In the genomic region with DNA sequence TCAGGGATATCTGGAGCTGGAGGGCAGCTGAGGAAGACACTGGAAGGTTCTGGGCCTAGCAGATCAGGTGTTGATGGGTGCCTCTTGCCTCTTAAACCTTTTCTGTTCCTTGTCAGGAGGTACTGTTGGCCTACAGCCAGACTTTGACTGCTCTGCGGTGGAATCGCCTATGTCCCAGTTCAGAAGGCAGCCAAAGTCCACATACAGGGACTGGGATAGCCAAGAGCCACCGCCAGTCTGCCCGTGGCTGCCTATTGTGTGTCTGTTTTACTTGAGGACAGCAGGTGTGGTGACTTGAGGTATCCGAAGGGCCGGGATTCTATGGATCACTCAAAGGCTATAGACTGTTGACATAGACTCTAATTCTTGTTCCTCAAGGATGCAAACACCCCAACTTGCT, we compare ENCODE assay signal across 23 mouse cellular contexts. TPM values are rescaled to one million over a fixed set of nuclear protein-coding genes. Genes with fewer than 3 reads are reported as not detected.
A peak's percentile ranks its signal among the peaks of the same experiment; 100 is the strongest.
DNase-seq lines count a peak whose midpoint lies in the region; ATAC-seq and TF ChIP-seq lines count a peak whose summit lies in the region.
"Had no signal": no experiment of that assay in that cellular context is flagged by ENCODE, and none has a peak within 500 bp of the region (broad histone marks: within the 10 kb centered on the region; RNA-seq: fewer than 3 reads in every experiment).

No protein-coding gene starts in this region.

- no peak for ATAC-seq in kidney, embryonic 15.5 days (replicated peaks; ENCODE audit: low FRiP score)
- ATAC-seq in intestine, embryonic 15.5 days: peak; percentile 56; the same call in 1 of the 2 replicates
- no peak for ATAC-seq in monocyte, adult 5-6 weeks (replicated peaks; ENCODE audit: insufficient number of reproducible peaks, low FRiP score, low TSS enrichment, poor library complexity, severe bottlenecking)
- ATAC-seq: hindbrain, postnatal 0 days; midbrain, embryonic 16.5 days had no signal

- peaks cover 16% of the 10 kb centered on the region for H3K4me1 ChIP-seq in kidney, adult 2 months (ENCODE audit: control insufficient read depth, insufficient read depth, low read length)
- no peaks in the 10 kb centered on the region for H3K4me1 ChIP-seq in kidney, embryonic 15.5 days
- H3K4me1 ChIP-seq in intestine, embryonic 15.5 days (replicated peaks): no peaks in the 10 kb centered on the region
- H3K4me1 ChIP-seq: embryonic facial prominence, embryonic 10.5 days; heart, embryonic 12.5 days; limb, embryonic 15.5 days had no signal

- no peak overlapping the region for H3K4me3 ChIP-seq in kidney, adult 2 months (ENCODE audit: insufficient read depth, low read depth, low read length)
- no peak overlapping the region for H3K4me3 ChIP-seq in kidney, embryonic 15.5 days (replicated peaks)
- H3K4me3 ChIP-seq in intestine, embryonic 15.5 days (replicated peaks): no peak overlapping the region
- H3K4me3 ChIP-seq: embryonic facial prominence, embryonic 10.5 days; erythroblast, embryonic 14.5 days; heart, embryonic 12.5 days; limb, embryonic 15.5 days had no signal

- peak; percentile 92 for DNase-seq in kidney, adult 2 months
- peak; percentile 62 for DNase-seq in adipocyte (ENCODE audit: low spot score)
- peak; percentile 85 to 92 for DNase-seq in kidney, postnatal 36 days
- DNase-seq in left cerebral cortex, adult 18-20 months (ENCODE audit: low spot score in 2 of 2): no peak
- DNase-seq: cerebellum, adult 11 months; cerebellum, postnatal 25 days; gastrocnemius, postnatal 25 days; heart, postnatal 36 days; layer of hippocampus, adult 9-11 months; thymus, postnatal 4 days had no signal

- H3K27ac ChIP-seq in kidney, adult 2 months (ENCODE audit: insufficient read depth, low read depth, low read length): peak overlapping the region; percentile 72
- no peak overlapping the region for H3K27ac ChIP-seq in kidney, embryonic 15.5 days
- H3K27ac ChIP-seq in intestine, embryonic 15.5 days: no peak overlapping the region
- H3K27ac ChIP-seq: embryonic facial prominence, embryonic 10.5 days; hindbrain, postnatal 0 days; limb, embryonic 15.5 days had no signal

- H3K4me2 ChIP-seq in kidney, embryonic 15.5 days: no peak overlapping the region
- no peak overlapping the region for H3K4me2 ChIP-seq in intestine, embryonic 15.5 days (replicated peaks)
- H3K4me2 ChIP-seq: heart, embryonic 12.5 days; limb, embryonic 15.5 days had no signal

- no peak overlapping the region for H3K9ac ChIP-seq in kidney, embryonic 15.5 days
- H3K9ac ChIP-seq in intestine, embryonic 15.5 days: no peak overlapping the region
- H3K9ac ChIP-seq: heart, embryonic 12.5 days; limb, embryonic 15.5 days had no signal

- no peaks in the 10 kb centered on the region for H3K27me3 ChIP-seq in kidney, adult 2 months (replicated peaks; ENCODE audit: control insufficient read depth, insufficient read depth, low read length)
- H3K27me3 ChIP-seq in kidney, embryonic 15.5 days: no peaks in the 10 kb centered on the region
- H3K27me3 ChIP-seq in intestine, embryonic 15.5 days (replicated peaks): no peaks in the 10 kb centered on the region
- H3K27me3 ChIP-seq: heart, embryonic 12.5 days; limb, embryonic 15.5 days had no signal

- no peaks in the 10 kb centered on the region for H3K9me3 ChIP-seq in kidney, embryonic 15.5 days (replicated peaks)
- H3K9me3 ChIP-seq in intestine, embryonic 15.5 days: no peaks in the 10 kb centered on the region
- H3K9me3 ChIP-seq: limb, embryonic 15.5 days had no signal

- no peaks in the 10 kb centered on the region for H3K36me3 ChIP-seq in kidney, adult 2 months (ENCODE audit: control insufficient read depth, insufficient read depth, low read length)
- H3K36me3 ChIP-seq in kidney, embryonic 15.5 days: no peaks in the 10 kb centered on the region
- H3K36me3 ChIP-seq in intestine, embryonic 15.5 days: no peaks in the 10 kb centered on the region
- H3K36me3 ChIP-seq: embryonic facial prominence, embryonic 10.5 days; G1E; heart, embryonic 12.5 days; limb, embryonic 15.5 days had no signal

- WGBS in kidney, adult 2 months: 64% methylated on average over 6 of the region's 6 CpGs
- WGBS in kidney, embryonic 15.5 days: 90% methylated on average over 6 of the region's 6 CpGs
- WGBS in intestine, embryonic 15.5 days: 91% methylated on average over 6 of the region's 6 CpGs

- no peak; the same call in 1 of the 2 replicates for TF ChIP-seq CTCF in kidney, adult 2 months (conservative IDR thresholded peaks at IDR 0.05; ENCODE audit: insufficient read depth, insufficient read length, low read depth, low read length)

- no peak for TF ChIP-seq POLR2A in kidney, adult 2 months (IDR thresholded peaks at IDR 0.05; ENCODE audit: low read depth, low read length)

RNA-seq across cellular contexts. Expression of gene Gm47289, which starts 6.6 kb away (rescaled TPM):
- polyA plus RNA-seq in kidney, adult 2 months (2012; rRNA removed): 0.03 TPM in 1 of 2 replicates, not detected in the other
- not detected in 2 replicates for polyA plus RNA-seq in kidney, embryonic 15.5 days (2015; fragmentation: Nextera tagmentation; extraction: Ambion mirVana)
- not detected in 2 replicates for polyA plus RNA-seq in intestine, embryonic 15.5 days (2015; fragmentation: Nextera tagmentation; extraction: Ambion mirVana)
- total RNA-seq in left cerebral cortex, adult 18-20 months (2021): not detected
- not detected in 3 replicates for total RNA-seq in monocyte, adult 5-6 weeks (2017)
- total RNA-seq: gastrocnemius, postnatal 25 days; heart, postnatal 36 days; hindbrain, postnatal 0 days; left cerebral cortex, postnatal 14 days; megakaryocyte, adult 5-6 weeks had no signal
- polyA plus RNA-seq: embryonic facial prominence, embryonic 10.5 days; erythroblast, embryonic 14.5 days; G1E; heart, embryonic 12.5 days; hindbrain, postnatal 0 days; limb, embryonic 15.5 days; midbrain, embryonic 16.5 days; neural tube, embryonic 11.5 days had no signal

RNA-seq across cellular contexts. Expression of gene Acaa1b, which starts 8.7 kb away (rescaled TPM):
- polyA plus RNA-seq in kidney, adult 2 months (2012; rRNA removed): 417 and 424 TPM in 2 replicates
- 26.9 and 30.5 TPM in 2 replicates for polyA plus RNA-seq in kidney, embryonic 15.5 days (2015; fragmentation: Nextera tagmentation; extraction: Ambion mirVana)
- polyA plus RNA-seq in intestine, embryonic 15.5 days (2015; fragmentation: Nextera tagmentation; extraction: Ambion mirVana): 1.9 and 2.2 TPM in 2 replicates
- 1 to 10 TPM; 1.3 to 1.5 TPM for total RNA-seq in left cerebral cortex, adult 18-20 months (2021)
- not detected in 3 replicates for total RNA-seq in monocyte, adult 5-6 weeks (2017)
- total RNA-seq: G1E had no signal
- polyA plus RNA-seq: G1E had no signal

RNA-seq across cellular contexts. Expression of gene Slc22a13, which starts 43.4 kb away (rescaled TPM):
- 156 and 213 TPM in 2 replicates for polyA plus RNA-seq in kidney, adult 2 months (2012; rRNA removed)
- polyA plus RNA-seq in kidney, embryonic 15.5 days (2015; fragmentation: Nextera tagmentation; extraction: Ambion mirVana): 7.6 and 9.8 TPM in 2 replicates
- polyA plus RNA-seq in intestine, embryonic 15.5 days (2015; fragmentation: Nextera tagmentation; extraction: Ambion mirVana): not detected in 2 replicates
- not detected for total RNA-seq in left cerebral cortex, adult 18-20 months (2021)
- not detected in 3 replicates for total RNA-seq in monocyte, adult 5-6 weeks (2017)
- total RNA-seq: G1E; gastrocnemius, postnatal 25 days; heart, postnatal 36 days; hindbrain, postnatal 0 days; megakaryocyte, adult 5-6 weeks had no signal
- polyA plus RNA-seq: embryonic facial prominence, embryonic 10.5 days; erythroblast, embryonic 14.5 days; G1E; heart, embryonic 12.5 days; hindbrain, postnatal 0 days; limb, embryonic 15.5 days; midbrain, embryonic 16.5 days; neural tube, embryonic 11.5 days had no signal

Comparison
In these comparisons a context has a peak if more than half of its experiments do, and no peak if none do; other contexts are left out.
1. RNA of gene Acaa1b, which starts 8.7 kb away (polyA plus RNA-seq): 417 to 424 TPM in kidney, adult 2 months; 26.9 to 30.5 TPM in kidney, embryonic 15.5 days and 1.9 to 2.2 TPM in intestine, embryonic 15.5 days; every median in the first group is over 10 times any median in the second.
2. RNA of gene Slc22a13, which starts 43.4 kb away (polyA plus RNA-seq): 156 to 213 TPM in kidney, adult 2 months; 7.6 to 9.8 TPM in kidney, embryonic 15.5 days and not detected in intestine, embryonic 15.5 days; every median in the first group is over 10 times any median in the second.
3. DNase-seq: peak in kidney, adult 2 months (single experiment), adipocyte (single experiment) and kidney, postnatal 36 days (2 of 2); none in left cerebral cortex, adult 18-20 months (0 of 2).